Mouse (Mus musculus) midbrain, postnatal 0 days (tissue): Measurements from ENCODE around the gene Gal. TPM values are rescaled to one million over a fixed set of nuclear protein-coding genes. Genes with fewer than 3 reads are reported as not detected.

ENCODE experiments used
- ATAC-seq: fragments of 200-750 bp; cut with Nextera tagmentation; 2 replicates; pipeline ENCODE4 v1.8.0; 2017; ENCODE audit warnings: moderate number of reproducible peaks, mild to moderate bottlenecking, moderate TSS enrichment, moderate library complexity; ENCODE audit not compliant: low FRiP score
- DNase-seq: peaks from one replicate; pipeline ENCODE4 v3.0.0-alpha.2; 2015; ENCODE audit warnings: low spot score
- H3K27ac ChIP-seq: fragments of 300-500 bp; sonication (generic); 2 replicates; pipeline ENCODE4 v1.5.1; 2014; ENCODE audit warnings: low read depth, mild to moderate bottlenecking, low read length, mixed read lengths
- H3K27me3 ChIP-seq: fragments of 300-500 bp; sonication (generic); 2 replicates; pipeline ENCODE4 v1.6.1; 2014; ENCODE audit warnings: low read length, control low read depth, mixed read lengths; ENCODE audit not compliant: insufficient read depth
- H3K36me3 ChIP-seq: fragments of 300-500 bp; sonication (generic); 2 replicates; pipeline ENCODE4 v1.6.1; 2014; ENCODE audit warnings: low read length, control low read depth, mixed read lengths; ENCODE audit not compliant: insufficient read depth
- H3K4me1 ChIP-seq: fragments of 300-500 bp; sonication (generic); 2 replicates; pipeline ENCODE4 v1.6.1; 2014; ENCODE audit warnings: mild to moderate bottlenecking, control low read depth, antibody characterized with exemption, low read length, mixed read lengths; ENCODE audit not compliant: insufficient read depth
- H3K4me2 ChIP-seq: fragments of 300-500 bp; sonication (generic); 2 replicates; pipeline ENCODE4 v1.6.1; 2014; ENCODE audit warnings: low read depth, mild to moderate bottlenecking, low read length, mixed read lengths; ENCODE audit not compliant: poor library complexity, severe bottlenecking
- H3K4me3 ChIP-seq: fragments of 300-500 bp; sonication (generic); 2 replicates; pipeline ENCODE4 v1.5.1; 2014; ENCODE audit warnings: low read depth, mild to moderate bottlenecking, low read length, moderate library complexity
- H3K9ac ChIP-seq: fragments of 300-500 bp; sonication (generic); replicated peaks from 2 replicates; pipeline ENCODE4 v1.6.1; 2014; ENCODE audit warnings: mild to moderate bottlenecking, low read length, moderate library complexity, mixed read lengths; ENCODE audit not compliant: poor library complexity, severe bottlenecking
- H3K9me3 ChIP-seq: fragments of 300-500 bp; sonication (generic); 2 replicates; pipeline ENCODE4 v1.6.1; 2016; ENCODE audit warnings: low read length, control low read depth
- CTCF ChIP-seq: IDR thresholded peaks from 2 replicates; pipeline ENCODE4 v1.5.1; 2016; ENCODE audit warnings: antibody characterized with exemption, mild to moderate bottlenecking
- whole genome bisulfite sequencing: fragments of 180-500 bp; shearing (Covaris S2); extraction: QIAGEN DNeasy Blood & Tissue Kit; methylation state at CpG from one replicate; pipeline ENCODE4 v1.1.7; 2014; 5-methylcytosine and 5-hydroxymethylcytosine counted together
- polyA plus RNA-seq: library from polyadenylated mRNA; unstranded; fragments of >200 nt; fragmentation: Nextera tagmentation; extraction: Ambion mirVana; gene quantifications from 2 replicates; pipeline ENCODE4 v1.2.1, GENCODE M21; 2015
- total RNA-seq: library from RNA; depleted of rRNA; stranded (reverse); fragments of >200 nt; gene quantifications from 2 replicates; pipeline ENCODE4 v1.2.3, GENCODE M21; 2014

Gene Gal
- total and polyA plus RNA-seq, 2 experiments from 2014 or later = 1.9 to 30.0 TPM

GRCm38 (mm10) chr19:3405531-3406281 lies 8.6 kb downstream of the Gal start:
- H3K9me3 ChIP-seq = no peaks in the 10 kb centered on the region
- H3K36me3 ChIP-seq = no peaks in the 10 kb centered on the region
- WGBS = 58% methylated on average over 1 of the region's 1 CpGs
- no peak for TF ChIP-seq CTCF
- H3K4me1 ChIP-seq = no peaks in the 10 kb centered on the region; the same call in 1 of the 2 replicates
- no peaks in the 10 kb centered on the region for H3K27me3 ChIP-seq
- H3K9ac ChIP-seq = no peak overlapping the region
- no peak overlapping the region for H3K4me2 ChIP-seq
- DNase-seq = no peak
- no peak overlapping the region for H3K4me3 ChIP-seq
- H3K27ac ChIP-seq = no peak overlapping the region
- ATAC-seq = no peak

- no peak overlapping the region for H3K27ac ChIP-seq
- no peaks in the 10 kb centered on the region; the same call in 1 of the 2 replicates for H3K4me1 ChIP-seq
- H3K27me3 ChIP-seq = no peaks in the 10 kb centered on the region
- no peak for TF ChIP-seq CTCF
- DNase-seq (no peak), ATAC-seq (no peak)
- no peak overlapping the region for H3K4me3 ChIP-seq
- H3K36me3 ChIP-seq = no peaks in the 10 kb centered on the region
- no peak overlapping the region for H3K4me2 ChIP-seq
- 81% methylated on average over 7 of the region's 7 CpGs for WGBS
- H3K9ac ChIP-seq = no peak overlapping the region
- no peaks in the 10 kb centered on the region for H3K9me3 ChIP-seq
Observed at GRCm38 (mm10) chr19:3404030-3404429, 10.3 kb downstream of the Gal start.

GRCm38 (mm10) chr19:3402390-3402789 lies 12.0 kb downstream of the Gal start:
- H3K27ac ChIP-seq = no peak overlapping the region
- DNase-seq (no peak), ATAC-seq (no peak)
- TF ChIP-seq CTCF = no peak
- no peaks in the 10 kb centered on the region for H3K27me3 ChIP-seq
- no peak overlapping the region for H3K4me2 ChIP-seq
- no peaks in the 10 kb centered on the region for H3K9me3 ChIP-seq
- no peaks in the 10 kb centered on the region for H3K36me3 ChIP-seq
- no peaks in the 10 kb centered on the region; the same call in 1 of the 2 replicates for H3K4me1 ChIP-seq
- no peak overlapping the region for H3K4me3 ChIP-seq
- no peak overlapping the region for H3K9ac ChIP-seq
- 84% methylated on average over 6 of the region's 6 CpGs for WGBS

GRCm38 (mm10) chr19:3401943-3402342 lies 12.4 kb downstream of the Gal start:
- WGBS = 42% methylated on average over 7 of the region's 7 CpGs
- Histone ChIP-seq H3K9ac (no peak overlapping the region), H3K27me3 (no peaks in the 10 kb centered on the region), H3K9me3 (no peaks in the 10 kb centered on the region), H3K4me2 (no peak overlapping the region), H3K36me3 (no peaks in the 10 kb centered on the region), H3K4me1 (no peaks in the 10 kb centered on the region; the same call in 1 of the 2 replicates), H3K27ac (no peak overlapping the region), H3K4me3 (no peak overlapping the region)
- no peak for TF ChIP-seq CTCF
- no peak for ATAC-seq
- DNase-seq = peak; percentile 65

- no peak for TF ChIP-seq CTCF
- H3K4me3 ChIP-seq = no peak overlapping the region
- H3K4me1 ChIP-seq = no peaks in the 10 kb centered on the region; the same call in 1 of the 2 replicates
- 87% methylated on average over 7 of the region's 7 CpGs for WGBS
- H3K36me3 ChIP-seq = no peaks in the 10 kb centered on the region
- ATAC-seq (no peak), DNase-seq (no peak)
- no peak overlapping the region for H3K4me2 ChIP-seq
- H3K9ac ChIP-seq = no peak overlapping the region
- no peak overlapping the region for H3K27ac ChIP-seq
- no peaks in the 10 kb centered on the region for H3K9me3 ChIP-seq
- no peaks in the 10 kb centered on the region for H3K27me3 ChIP-seq
Observed at GRCm38 (mm10) chr19:3401504-3401903, 12.8 kb downstream of the Gal start.

GRCm38 (mm10) chr19:3400057-3400456 lies 14.3 kb downstream of the Gal start:
- ATAC-seq = no peak
- H3K9me3 ChIP-seq = no peaks in the 10 kb centered on the region
- 86% methylated on average over 4 of the region's 4 CpGs for WGBS
- no peaks in the 10 kb centered on the region; the same call in 1 of the 2 replicates for H3K4me1 ChIP-seq
- no peak for TF ChIP-seq CTCF
- DNase-seq = no peak
- no peak overlapping the region for H3K4me2 ChIP-seq
- H3K4me3 ChIP-seq = no peak overlapping the region
- no peak overlapping the region for H3K27ac ChIP-seq
- no peaks in the 10 kb centered on the region for H3K36me3 ChIP-seq
- no peaks in the 10 kb centered on the region for H3K27me3 ChIP-seq
- H3K9ac ChIP-seq = no peak overlapping the region
